Comparison of ENCODE assay signal across 8 mouse cellular contexts in genomic region chr3:27461037-27461436, GRCm38 (mm10).
DNase-seq lines count a peak whose midpoint lies in the region; ATAC-seq lines count a peak whose summit lies in the region.
"Had no signal": no experiment of that assay in that cellular context is flagged by ENCODE, and none has a peak within 500 bp of the region (broad histone marks: within the 10 kb centered on the region; RNA-seq: fewer than 3 reads in every experiment).

No protein-coding gene starts in this region.

- H3K9me3 ChIP-seq in intestine, embryonic 15.5 days: no peaks in the 10 kb centered on the region
- H3K9me3 ChIP-seq in midbrain, embryonic 13.5 days: no peaks in the 10 kb centered on the region

- peak; percentile 32 for ATAC-seq in activated CD4-positive, CD25-positive, alpha-beta regulatory T cell, adult 4 months
- ATAC-seq in intestine, embryonic 15.5 days: peak; percentile 54
- ATAC-seq in midbrain, embryonic 13.5 days: peak; percentile 65

- H3K9ac ChIP-seq in intestine, embryonic 15.5 days: no peak overlapping the region
- H3K9ac ChIP-seq in midbrain, embryonic 13.5 days (replicated peaks): no peak overlapping the region

- H3K27ac ChIP-seq in intestine, embryonic 15.5 days: no peak overlapping the region
- no peak overlapping the region for H3K27ac ChIP-seq in midbrain, embryonic 13.5 days

- H3K4me3 ChIP-seq in intestine, embryonic 15.5 days (replicated peaks): no peak overlapping the region
- H3K4me3 ChIP-seq in midbrain, embryonic 13.5 days (replicated peaks): no peak overlapping the region
- H3K4me3 ChIP-seq: myocyte had no signal

- H3K4me2 ChIP-seq in intestine, embryonic 15.5 days (replicated peaks): no peak overlapping the region
- no peak overlapping the region for H3K4me2 ChIP-seq in midbrain, embryonic 13.5 days (replicated peaks)

- H3K36me3 ChIP-seq in intestine, embryonic 15.5 days: peaks cover 47% of the 10 kb centered on the region
- peaks cover 16% of the 10 kb centered on the region for H3K36me3 ChIP-seq in midbrain, embryonic 13.5 days

- intact Hi-C loops in left cerebral cortex, postnatal 10 days (cut with DNase I): loop anchor here (5.0 to 10.0 kb wide), 3 partner anchors 206 to 646 kb away; no protein-coding TSS in a partner anchor

- H3K4me1 ChIP-seq in intestine, embryonic 15.5 days (replicated peaks): no peaks in the 10 kb centered on the region
- H3K4me1 ChIP-seq in midbrain, embryonic 13.5 days (replicated peaks): no peaks in the 10 kb centered on the region

- DNase-seq in cerebellum, adult 9-10 months: peak; percentile 79
- DNase-seq in frontal cortex, postnatal 25 days (ENCODE audit: low spot score in 2 of 2): peak; percentile 52 to 71
- peak; percentile 78 to 83 for DNase-seq in left cerebral cortex, postnatal 10 days (ENCODE audit: extremely low spot score in 1 of 2, low spot score in 2 of 2)
- peak; percentile 31 for DNase-seq in spleen, adult 12 weeks (ENCODE audit: low spot score)

- no peaks in the 10 kb centered on the region for H3K27me3 ChIP-seq in intestine, embryonic 15.5 days (replicated peaks)
- H3K27me3 ChIP-seq in midbrain, embryonic 13.5 days: no peaks in the 10 kb centered on the region

- WGBS in intestine, embryonic 15.5 days: 62% methylated on average over 1 of the region's 1 CpGs
- 59% methylated on average over 1 of the region's 1 CpGs for WGBS in midbrain, embryonic 13.5 days
